Comparison of ENCODE assay signal across 18 mouse cellular contexts in the genomic region with DNA sequence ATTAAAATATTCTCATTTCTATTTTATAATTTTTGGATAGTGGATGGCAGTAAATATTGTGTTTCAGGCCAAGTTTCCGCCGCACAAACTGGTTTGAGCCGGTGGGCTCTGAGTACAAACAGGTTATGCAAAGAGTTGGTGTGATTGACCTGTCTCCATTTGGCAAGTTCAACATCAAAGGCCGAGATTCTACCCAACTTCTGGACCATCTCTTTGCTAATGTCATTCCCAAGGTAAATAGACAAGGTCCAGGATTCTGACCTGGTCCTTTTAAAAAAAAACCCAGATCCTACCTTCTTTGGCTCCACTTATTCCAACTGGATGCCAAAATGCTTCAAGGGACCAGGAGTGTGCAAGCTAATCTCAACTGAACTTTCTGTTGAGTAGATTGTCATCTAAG. TPM values are rescaled to one million over a fixed set of nuclear protein-coding genes. Genes with fewer than 3 reads are reported as not detected.
"Had no signal": no experiment of that assay in that cellular context is flagged by ENCODE, and none has a peak within 500 bp of the region (broad histone marks: within the 10 kb centered on the region; RNA-seq: fewer than 3 reads in every experiment).

No protein-coding gene starts in this region.

- H3K9me3 ChIP-seq: limb, embryonic 12.5 days; liver, embryonic 13.5 days; lung, embryonic 15.5 days; midbrain, embryonic 15.5 days; neural tube, embryonic 13.5 days; stomach, embryonic 15.5 days had no signal

- H3K4me2 ChIP-seq: limb, embryonic 12.5 days; liver, embryonic 13.5 days; lung, embryonic 15.5 days; midbrain, embryonic 11.5 days; midbrain, embryonic 15.5 days; neural tube, embryonic 13.5 days; stomach, embryonic 15.5 days had no signal

- H3K9ac ChIP-seq: limb, embryonic 12.5 days; liver, embryonic 13.5 days; lung, embryonic 15.5 days; midbrain, embryonic 15.5 days; neural tube, embryonic 13.5 days; stomach, embryonic 15.5 days had no signal

- H3K4me3 ChIP-seq: limb, embryonic 12.5 days; liver, embryonic 13.5 days; lung, embryonic 15.5 days; megakaryocyte, embryonic 14.5 days; midbrain, embryonic 15.5 days; neural tube, embryonic 13.5 days; stomach, embryonic 15.5 days had no signal

- H3K4me1 ChIP-seq: limb, embryonic 12.5 days; liver, embryonic 13.5 days; lung, embryonic 15.5 days; megakaryocyte, embryonic 14.5 days; midbrain, embryonic 15.5 days; neural tube, embryonic 13.5 days; stomach, embryonic 15.5 days had no signal

- H3K27ac ChIP-seq: limb, embryonic 12.5 days; lung, embryonic 15.5 days; macrophage; midbrain, embryonic 15.5 days; neural tube, embryonic 13.5 days; stomach, embryonic 15.5 days had no signal

- DNase-seq: liver, embryonic 13.5 days; lung, postnatal 14 days; retina, postnatal 1 day; right cerebral cortex, postnatal 4 days; spleen, adult 18-20 months; thymus, adult 2 months; thymus, postnatal 25 days had no signal

- ATAC-seq: hindbrain, embryonic 16.5 days; inflammation-experienced regulatory T-cells, adult 6 months; intestine, postnatal 0 days; midbrain, embryonic 15.5 days had no signal

- H3K27me3 ChIP-seq: limb, embryonic 12.5 days; liver, embryonic 13.5 days; lung, embryonic 15.5 days; megakaryocyte, embryonic 14.5 days; midbrain, embryonic 15.5 days; neural tube, embryonic 13.5 days; stomach, embryonic 15.5 days had no signal

- H3K36me3 ChIP-seq: limb, embryonic 12.5 days; liver, embryonic 13.5 days; lung, embryonic 15.5 days; midbrain, embryonic 15.5 days; neural tube, embryonic 13.5 days; stomach, embryonic 15.5 days had no signal

RNA-seq across cellular contexts. Expression of a gene that starts 37.0 kb away (rescaled TPM):
- polyA plus RNA-seq: inflammation-experienced regulatory T-cells, adult 6 months; limb, embryonic 12.5 days; lung, embryonic 15.5 days; macrophage; midbrain, embryonic 11.5 days; neural tube, embryonic 13.5 days had no signal

RNA-seq across cellular contexts. Expression of a gene that starts 37.1 kb away (rescaled TPM):
- polyA plus RNA-seq: inflammation-experienced regulatory T-cells, adult 6 months; limb, embryonic 12.5 days; lung, embryonic 15.5 days; macrophage; midbrain, embryonic 11.5 days; thymus, adult 2 months had no signal
